Mouse (Mus musculus) intestine, embryonic 16.5 days (tissue): ENCODE results near the gene Gm6121. TPM values are rescaled to one million over a fixed set of nuclear protein-coding genes. Genes with fewer than 3 reads are reported as not detected.
"Not testable (repeated sequence)": the region's sequence is repeated elsewhere in the genome, so short reads cannot be mapped to it uniquely, and the experiment has no call there.

ENCODE experiments used
- ATAC-seq: fragments of 200-750 bp; cut with Nextera tagmentation; 2 replicates; pipeline ENCODE4 v1.8.0; 2017; ENCODE audit warnings: moderate TSS enrichment, moderate library complexity
- H3K27ac ChIP-seq: fragments of 300-500 bp; sonication (generic); 2 replicates; pipeline ENCODE4 v1.5.1; 2014; ENCODE audit warnings: mild to moderate bottlenecking, low read length
- H3K27me3 ChIP-seq: fragments of 300-500 bp; sonication (generic); replicated peaks from 2 replicates; pipeline ENCODE4 v1.6.1; 2014; ENCODE audit warnings: low read length, control low read depth, mixed read lengths; ENCODE audit not compliant: control insufficient read depth, insufficient read depth
- H3K36me3 ChIP-seq: fragments of 300-500 bp; sonication (generic); 2 replicates; pipeline ENCODE4 v1.6.1; 2014; ENCODE audit warnings: low read length, control low read depth; ENCODE audit not compliant: control insufficient read depth, insufficient read depth
- H3K4me1 ChIP-seq: fragments of 300-500 bp; sonication (generic); 2 replicates; pipeline ENCODE4 v1.6.1; 2014; ENCODE audit warnings: low read length, control low read depth, mixed read lengths; ENCODE audit not compliant: control insufficient read depth, insufficient read depth
- H3K4me2 ChIP-seq: fragments of 300-500 bp; sonication (generic); 2 replicates; pipeline ENCODE4 v1.6.1; 2014; ENCODE audit warnings: low read depth, low read length, control low read depth
- H3K4me3 ChIP-seq: fragments of 300-500 bp; sonication (generic); 2 replicates; pipeline ENCODE4 v1.5.1; 2014; ENCODE audit warnings: mild to moderate bottlenecking, low read length
- H3K9ac ChIP-seq: fragments of 300-500 bp; sonication (generic); 2 replicates; pipeline ENCODE4 v1.6.1; 2014; ENCODE audit warnings: low read depth, low read length
- H3K9me3 ChIP-seq: fragments of 300-500 bp; sonication (generic); 2 replicates; pipeline ENCODE4 v1.6.1; 2016; ENCODE audit warnings: low read length, control low read depth; ENCODE audit not compliant: control insufficient read depth
- WGBS: fragments of 180-500 bp; shearing (Covaris S2); extraction: QIAGEN DNeasy Blood & Tissue Kit; methylation state at CpG from one replicate; pipeline ENCODE4 v1.1.7; 2014; 5-methylcytosine and 5-hydroxymethylcytosine counted together
- polyA plus RNA-seq: library from polyadenylated mRNA; unstranded; fragments of >200 nt; fragmentation: Nextera tagmentation; extraction: Ambion mirVana; gene quantifications from 2 replicates; pipeline ENCODE4 v1.2.1, GENCODE M21; 2015

Gm6121 gene
- not detected in 2 replicates for polyA plus RNA-seq

GRCm38 (mm10) chrX:26935597-26935996 is at the start of gene Gm6121:
Gene Gm6121 (minus strand): TSS chrX:26935697.
- ATAC-seq, H3K4me1 ChIP-seq: not testable (repeated sequence)

More at GRCm38 (mm10) chrX:26935597-26935996, at the start of gene Gm6121:
- H3K9me3 ChIP-seq, H3K4me2 ChIP-seq, H3K27me3 ChIP-seq, H3K4me3 ChIP-seq, H3K9ac ChIP-seq, H3K27ac ChIP-seq, H3K36me3 ChIP-seq: not testable (repeated sequence)
- WGBS = no CpG with 5 or more reads among the region's 5 CpGs

Other genes starting within 250 kb of the Gm6121 start
- gene Gm14525, start 233.1 kb downstream of the Gm6121 start, polyA plus RNA-seq = not detected in 2 replicates